Comparison of ENCODE assay signal across 12 mouse cellular contexts in genomic region chr2:93048601-93049323, GRCm38 (mm10). TPM values are rescaled to one million over a fixed set of nuclear protein-coding genes. Genes with fewer than 3 reads are reported as not detected.
A peak's percentile ranks its signal among the peaks of the same experiment; 100 is the strongest.
DNase-seq lines count a peak whose midpoint lies in the region; ATAC-seq and TF ChIP-seq lines count a peak whose summit lies in the region.
"Had no signal": no experiment of that assay in that cellular context is flagged by ENCODE, and none has a peak within 500 bp of the region (broad histone marks: within the 10 kb centered on the region; RNA-seq: fewer than 3 reads in every experiment).

No protein-coding gene starts in this region.

- DNase-seq in heart, postnatal 25 days (ENCODE audit: low spot score), result peak; percentile 44
- no peak for DNase-seq in heart, postnatal 4 days
- peak; percentile 73 for DNase-seq in 3T3-L1 (ENCODE audit: low read depth, low spot score)
- peak; percentile 80 for DNase-seq in adrenal gland, postnatal 10 days
- peak; percentile 21 for DNase-seq in lung, embryonic 14.5 days
- no peak for DNase-seq in forebrain, embryonic 14.5 days (ENCODE audit: low spot score)
- DNase-seq in testis, postnatal 14 days (ENCODE audit: low spot score), result no peak
- DNase-seq in retina, postnatal 1 day, result no peak
- DNase-seq: right cerebral cortex, postnatal 4 days had no signal

- H3K9me3 ChIP-seq in lung, embryonic 14.5 days (ENCODE audit: low read depth, low read length), result no peaks in the 10 kb centered on the region
- no peaks in the 10 kb centered on the region for H3K9me3 ChIP-seq in forebrain, embryonic 14.5 days (replicated peaks; ENCODE audit: control insufficient read depth, low read length)
- H3K9me3 ChIP-seq: neural tube, embryonic 12.5 days had no signal

- no peak overlapping the region for H3K4me2 ChIP-seq in lung, embryonic 14.5 days
- no peak overlapping the region for H3K4me2 ChIP-seq in forebrain, embryonic 14.5 days (ENCODE audit: low read length)
- H3K4me2 ChIP-seq: liver, embryonic 11.5 days; midbrain, embryonic 12.5 days; neural tube, embryonic 12.5 days had no signal

- H3K9ac ChIP-seq in lung, embryonic 14.5 days, result no peak overlapping the region
- H3K9ac ChIP-seq in forebrain, embryonic 14.5 days (ENCODE audit: low read length), result no peak overlapping the region
- H3K9ac ChIP-seq: midbrain, embryonic 12.5 days; neural tube, embryonic 12.5 days had no signal

- H3K27me3 ChIP-seq in lung, embryonic 14.5 days (ENCODE audit: insufficient read depth, low read length), result no peaks in the 10 kb centered on the region
- no peaks in the 10 kb centered on the region for H3K27me3 ChIP-seq in forebrain, embryonic 14.5 days (replicated peaks; ENCODE audit: control insufficient read depth, insufficient read depth, low read length)

- H3K27ac ChIP-seq in lung, embryonic 14.5 days (ENCODE audit: low read depth), result no peak overlapping the region
- H3K27ac ChIP-seq in forebrain, embryonic 14.5 days (ENCODE audit: low read depth, low read length), result no peak overlapping the region
- H3K27ac ChIP-seq: midbrain, embryonic 12.5 days; neural tube, embryonic 12.5 days had no signal

- H3K4me3 ChIP-seq in lung, embryonic 14.5 days (ENCODE audit: low read depth, low read length), result no peak overlapping the region
- H3K4me3 ChIP-seq in forebrain, embryonic 14.5 days (ENCODE audit: low read depth, low read length), result no peak overlapping the region
- H3K4me3 ChIP-seq: midbrain, embryonic 12.5 days; neural tube, embryonic 12.5 days had no signal

- H3K36me3 ChIP-seq in lung, embryonic 14.5 days (ENCODE audit: insufficient read depth), result no peaks in the 10 kb centered on the region
- no peaks in the 10 kb centered on the region for H3K36me3 ChIP-seq in forebrain, embryonic 14.5 days (ENCODE audit: control insufficient read depth, insufficient read depth, low read length)
- H3K36me3 ChIP-seq: midbrain, embryonic 12.5 days; neural tube, embryonic 12.5 days had no signal

- TF ChIP-seq CTCF in lung, embryonic 14.5 days (IDR thresholded peaks at IDR 0.05; ENCODE audit: low read depth), result no peak

- intact Hi-C loops in heart, postnatal 25 days (cut with DNase I), result no loop called here

- WGBS in lung, embryonic 14.5 days, result 36% methylated on average over 6 of the region's 6 CpGs
- WGBS in forebrain, embryonic 14.5 days, result 68% methylated on average over 6 of the region's 6 CpGs

- H3K4me1 ChIP-seq in lung, embryonic 14.5 days (ENCODE audit: insufficient read depth), result peaks cover 18% of the 10 kb centered on the region
- peaks cover 9% of the 10 kb centered on the region for H3K4me1 ChIP-seq in forebrain, embryonic 14.5 days (ENCODE audit: control insufficient read depth, insufficient read depth, low read length)

- ATAC-seq in lung, embryonic 14.5 days (ENCODE audit: insufficient read depth), result no peak
- no peak for ATAC-seq in forebrain, embryonic 14.5 days

RNA-seq across cellular contexts. Expression of gene Prdm11, which starts 2.8 kb away (rescaled TPM):
- 10 to 100 TPM in 1 of 2 experiments, 1 to 10 TPM in 1; 9.5 to 10.3 TPM for total RNA-seq in heart, postnatal 25 days (2021)
- 10 to 100 TPM; 24.7 to 25.5 TPM for total RNA-seq in heart, postnatal 4 days (2021)
- total RNA-seq in adrenal gland, postnatal 10 days (2021), result 10 to 100 TPM; 35.7 to 37.1 TPM
- polyA plus RNA-seq in lung, embryonic 14.5 days (2014; fragmentation: Nextera tagmentation; extraction: Ambion mirVana), result 4.4 and 4.8 TPM in 2 replicates
- 0.76 and 0.96 TPM in 2 replicates for polyA plus RNA-seq in forebrain, embryonic 14.5 days (2014; fragmentation: Nextera tagmentation; extraction: Ambion mirVana)

Comparison
In these comparisons a context has a peak if more than half of its experiments do, and no peak if none do; other contexts are left out.
1. DNase-seq: peak in heart, postnatal 25 days (single experiment), 3T3-L1 (single experiment), adrenal gland, postnatal 10 days (single experiment) and lung, embryonic 14.5 days (single experiment); none in heart, postnatal 4 days (single experiment), forebrain, embryonic 14.5 days (single experiment), testis, postnatal 14 days (single experiment) and retina, postnatal 1 day (single experiment).